Mouse (Mus musculus): ENCODE data around the gene Cdan1.

DNA sequence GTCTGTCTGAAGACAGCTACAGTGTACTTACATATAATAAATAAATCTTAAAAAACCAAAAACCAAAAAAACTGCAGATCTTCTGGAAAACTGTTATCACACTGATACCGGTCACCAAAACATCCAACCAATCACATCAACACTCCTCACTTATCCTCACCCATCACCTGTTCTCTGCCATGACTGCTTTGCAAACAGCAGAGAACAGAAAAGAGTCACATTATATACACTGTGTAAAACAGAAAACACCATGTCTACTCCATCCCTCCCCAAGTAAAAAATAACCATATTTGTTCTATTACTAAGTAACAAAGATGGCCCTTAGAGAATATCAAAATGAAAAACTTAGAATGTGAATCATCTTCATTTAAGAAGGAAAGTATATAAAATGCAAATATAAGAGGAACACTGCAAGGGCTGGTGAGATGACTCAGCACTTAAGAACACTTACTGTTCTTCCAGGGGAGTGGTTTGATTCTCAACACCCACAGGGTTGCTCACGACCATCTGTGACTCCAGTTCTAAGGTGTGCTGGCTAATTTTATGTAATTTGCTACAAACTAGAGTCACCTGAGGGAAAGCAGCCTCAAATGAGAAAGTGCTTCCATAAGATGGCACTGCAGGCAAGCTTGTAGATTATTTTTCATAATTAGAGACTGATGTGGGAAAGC, 79.5 kb downstream of the Cdan1 start:
- TF ChIP-seq CTCF (IDR thresholded peaks at IDR 0.05; ENCODE audit: low read depth) (no peak), EP300 (IDR thresholded peaks at IDR 0.05; ENCODE audit: low read depth) (no peak)
